Mouse (Mus musculus) frontal cortex, adult 2 months (tissue): Measurements from ENCODE around the gene Zfp57. TPM values are rescaled to one million over a fixed set of nuclear protein-coding genes. Genes with fewer than 3 reads are reported as not detected.
A peak's percentile ranks its signal among the peaks of the same experiment; 100 is the strongest.
"Not testable (repeated sequence)": the region's sequence is repeated elsewhere in the genome, so short reads cannot be mapped to it uniquely, and the experiment has no call there.

Source experiments
- DNase-seq, 2 experiments: peaks; one replicate each; pipeline ENCODE4 v3.0.0; 2022; ENCODE audit warnings: low spot score in 1 of 2; ENCODE audit errors: extremely low spot score in 1 of 2
- polyA plus RNA-seq: library from polyadenylated mRNA; depleted of rRNA; stranded (reverse); fragments of >200 nt; gene quantifications from 2 replicates; pipeline ENCODE4 v1.2.3, GENCODE M21; 2012; rRNA removed

The Zfp57 gene
- 30.3 and 40.6 TPM in 2 replicates for polyA plus RNA-seq

DNA sequence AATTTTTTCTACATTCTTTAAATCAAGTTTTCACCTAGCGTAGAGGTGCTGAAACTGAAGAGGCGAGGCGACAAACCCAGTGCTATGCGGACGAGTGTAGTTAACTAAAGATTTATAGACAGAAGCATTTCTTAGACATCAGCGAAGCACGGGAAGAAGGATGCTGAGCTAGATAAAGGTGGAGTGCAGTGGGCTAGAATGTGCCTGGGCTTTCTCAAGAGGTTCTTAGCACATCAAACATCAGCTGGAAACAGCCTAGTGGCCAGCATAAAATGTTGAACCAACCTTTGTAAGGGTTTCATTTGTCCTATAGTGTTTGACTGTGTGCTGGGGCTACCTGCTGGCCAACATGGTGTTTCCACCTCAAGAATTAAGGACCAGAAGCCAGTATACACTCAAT is at the start of gene Zfp57:
Gene Zfp57 (plus strand): TSS at position 301 of the 400 bp plus-strand sequence.
- no peak for DNase-seq

GRCm38 (mm10) chr17:36952631-36953030 is 48.3 kb upstream of the Zfp57 start:
- DNase-seq, result no peak

DNA sequence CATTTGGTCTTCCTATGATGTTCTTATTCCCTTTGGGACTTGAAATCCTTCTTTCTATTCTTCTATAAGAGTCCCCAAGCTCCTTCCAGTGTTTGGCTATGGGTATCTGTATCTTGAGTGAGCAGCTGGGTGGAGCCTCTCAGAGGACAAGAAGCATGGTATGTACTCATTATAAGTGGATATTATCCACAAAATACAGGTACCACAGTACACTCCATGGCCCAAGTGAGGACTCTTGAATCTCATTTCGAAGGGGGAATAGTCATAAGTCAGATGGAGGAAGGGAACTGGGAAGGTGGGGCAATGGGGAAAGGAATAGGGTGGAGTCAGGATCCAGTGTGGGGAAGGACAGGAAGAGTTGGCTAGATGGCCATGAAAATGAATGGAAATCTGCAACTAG is 47.9 kb upstream of the Zfp57 start:
- no peak for DNase-seq

GRCm38 (mm10) chr17:36957999-36958743 is 42.8 kb upstream of the Zfp57 start, which contains the start of the genes Znrd1 and Znrd1as:
Znrd1 (minus strand) TSS chr17:36958559.
Znrd1as (plus strand) TSS chr17:36958592.
- peak; percentile 94 to 98 for DNase-seq

DNA sequence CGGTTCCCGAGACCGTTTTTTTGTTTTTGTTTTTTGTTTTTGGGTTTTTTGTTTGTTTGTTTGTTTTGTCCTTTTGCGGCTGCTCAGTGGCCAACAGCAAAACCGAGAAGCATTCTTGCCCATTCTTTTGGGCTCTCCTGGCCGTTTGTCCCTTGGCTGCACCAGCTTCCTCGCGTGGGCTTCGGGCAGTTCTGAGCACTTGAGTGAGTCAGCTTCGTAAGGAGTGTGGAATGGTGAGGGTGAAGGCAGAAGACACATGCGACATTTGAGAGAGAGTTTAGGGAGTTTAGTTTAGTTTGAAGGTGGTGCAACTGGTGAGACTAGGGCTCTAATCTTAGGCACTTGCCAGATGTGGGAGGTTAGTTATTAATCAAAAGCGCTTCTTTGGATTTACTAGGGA is 42.1 kb upstream of the Zfp57 start:
- no peak for DNase-seq

DNA sequence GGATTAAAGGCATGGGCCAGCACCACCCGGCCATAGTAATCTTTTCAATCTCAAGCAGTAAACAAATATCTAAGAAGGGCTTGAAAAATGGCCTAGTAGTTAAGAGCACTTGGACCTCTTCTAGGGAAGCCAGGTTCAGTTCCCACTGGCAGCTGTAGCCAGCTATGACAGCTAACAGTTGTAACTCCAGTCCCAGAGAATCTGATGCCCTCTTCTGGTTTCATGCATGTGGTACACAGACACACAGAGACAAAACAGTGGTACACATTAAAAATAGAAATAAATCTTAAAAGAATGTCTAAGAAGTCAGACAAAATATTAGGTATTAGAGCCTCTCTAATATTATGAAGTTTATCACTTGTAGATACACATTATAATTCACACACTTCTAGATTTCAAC is 39.8 kb upstream of the Zfp57 start:
- DNase-seq, result no peak

- DNase-seq, result no peak
Measured at GRCm38 (mm10) chr17:36966875-36967274, 34.1 kb upstream of the Zfp57 start.

GRCm38 (mm10) chr17:36970316-36970890 is 30.6 kb upstream of the Zfp57 start:
- no peak for DNase-seq

DNA sequence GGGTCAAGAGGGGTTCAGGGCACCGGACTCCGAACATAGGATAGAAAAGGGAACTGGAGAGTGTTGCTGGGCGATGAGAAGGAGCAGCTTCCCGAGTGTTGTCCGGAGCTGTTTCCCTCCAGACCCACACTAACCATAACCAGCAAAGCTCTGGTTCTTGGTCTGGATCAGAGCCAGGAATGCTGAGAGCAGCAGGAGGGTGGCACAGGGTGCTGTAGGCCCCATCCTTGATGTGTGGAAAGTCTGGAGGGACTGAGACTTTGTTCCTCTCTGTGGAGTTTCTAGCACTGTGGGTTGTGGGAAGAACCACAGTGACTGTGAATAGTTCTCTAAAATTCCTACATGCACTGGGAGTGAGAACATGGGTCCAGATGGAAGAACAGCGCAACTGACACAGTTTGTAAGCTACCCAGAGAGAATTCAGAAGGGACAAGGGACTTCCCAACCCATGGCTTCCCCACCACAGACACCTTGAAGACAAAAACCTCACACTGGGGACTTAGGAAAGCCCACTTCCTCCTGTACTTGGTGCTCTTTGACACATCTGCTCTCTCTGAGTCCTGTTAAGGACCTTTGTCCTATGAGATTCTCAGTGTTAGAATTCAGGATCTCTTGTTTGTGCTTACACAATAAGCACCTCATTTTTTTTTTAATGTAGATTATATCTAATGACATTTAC is 29.7 kb upstream of the Zfp57 start:
- DNase-seq, result no peak

DNA sequence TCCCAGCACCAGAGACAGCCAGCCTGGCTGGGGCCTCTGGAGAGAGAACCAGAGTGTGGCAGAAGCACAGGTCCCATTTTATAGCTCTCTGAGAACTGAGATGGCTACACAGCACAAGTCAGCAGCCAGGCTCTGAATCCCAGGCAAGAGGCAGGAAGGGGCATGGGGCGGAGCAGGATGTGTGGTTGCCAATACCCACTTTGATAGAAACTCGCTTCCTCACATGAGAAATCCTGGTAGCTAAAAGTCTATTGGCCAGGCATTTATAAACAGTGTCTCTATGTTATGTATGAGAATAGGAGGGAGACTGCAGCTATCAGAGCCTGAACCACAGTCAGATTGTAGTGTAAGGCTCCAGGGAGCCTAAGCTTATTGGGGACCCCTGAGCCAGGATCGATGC is 28.2 kb upstream of the Zfp57 start:
- DNase-seq, result no peak

DNA sequence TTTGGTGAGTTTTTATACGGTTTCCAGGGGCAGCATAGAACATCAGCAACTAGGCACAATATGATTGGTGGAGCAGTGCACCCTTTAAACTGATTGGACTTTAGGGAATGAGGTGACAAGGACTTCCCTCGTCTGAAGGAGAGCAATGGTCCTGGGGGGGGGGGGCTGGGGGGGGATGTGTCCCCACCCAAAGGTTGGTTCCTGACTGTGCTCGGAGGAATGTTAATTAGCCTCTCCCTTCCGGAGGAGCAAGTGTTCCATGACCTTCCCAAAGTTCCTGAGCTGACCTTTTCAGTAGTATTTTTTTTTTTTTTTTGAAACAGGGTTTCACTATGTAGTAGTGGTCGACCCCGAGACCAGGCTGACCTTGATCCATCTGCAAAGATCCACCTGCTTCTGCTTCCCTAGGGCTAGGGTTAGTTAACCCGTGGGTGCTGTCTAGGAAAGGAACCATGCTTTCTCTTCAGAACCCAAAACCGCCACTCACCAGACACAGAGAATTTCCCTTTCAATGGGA is 27.6 kb upstream of the Zfp57 start:
- DNase-seq, result no peak

GRCm38 (mm10) chr17:36981221-36981813 is 19.6 kb upstream of the Zfp57 start, which contains the start of gene 2410137M14Rik:
2410137M14Rik (minus strand) TSS chr17:36981237.
- peak; percentile 22 to 52 for DNase-seq

DNA sequence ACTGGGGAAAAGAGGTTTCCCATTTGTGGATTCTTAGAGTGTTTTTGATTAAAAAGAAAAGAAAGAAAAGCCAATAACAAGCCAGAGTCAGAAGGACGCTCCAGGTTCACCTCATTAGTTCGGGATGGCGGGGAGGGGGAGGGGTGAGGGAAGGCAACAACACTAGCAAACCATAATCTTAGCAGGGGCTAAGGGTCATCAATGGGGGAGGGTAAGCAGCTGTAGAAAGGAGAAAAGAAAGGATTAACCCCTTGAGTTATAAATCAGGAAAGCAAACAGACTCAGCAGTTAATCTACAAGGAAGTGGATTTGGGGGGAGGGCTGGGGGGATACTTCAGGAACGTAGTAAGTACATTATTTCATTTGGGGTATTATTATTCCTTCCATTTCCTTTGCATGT is 19.1 kb upstream of the Zfp57 start:
- DNase-seq, result no peak

GRCm38 (mm10) chr17:36982253-36983155 is 18.5 kb upstream of the Zfp57 start:
- no peak for DNase-seq

DNA sequence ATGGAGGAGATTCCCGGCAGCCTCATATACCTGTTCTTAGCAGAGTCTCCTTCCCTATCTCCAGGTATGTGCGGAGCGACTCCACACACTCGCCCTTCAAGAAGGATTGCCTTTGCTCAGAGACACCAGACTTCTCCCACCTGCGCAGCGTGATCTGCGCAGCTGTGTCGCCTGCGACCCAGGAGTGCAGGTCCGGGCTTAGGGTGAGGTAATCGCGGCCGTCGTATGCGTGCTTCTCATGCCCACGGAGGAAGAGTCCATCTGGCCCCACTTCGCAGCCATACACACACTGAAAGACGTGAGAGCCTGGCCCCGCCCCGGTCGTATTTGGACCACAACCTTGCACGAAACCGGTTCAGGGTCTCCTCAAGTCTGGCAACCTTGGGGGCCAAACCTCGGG is 12.5 kb upstream of the Zfp57 start:
- no peak for DNase-seq

GRCm38 (mm10) chr17:36989437-36989836 is 11.5 kb upstream of the Zfp57 start, which contains the start of gene H2-M5:
H2-M5 (minus strand) TSS chr17:36989537.
- no peak for DNase-seq

DNA sequence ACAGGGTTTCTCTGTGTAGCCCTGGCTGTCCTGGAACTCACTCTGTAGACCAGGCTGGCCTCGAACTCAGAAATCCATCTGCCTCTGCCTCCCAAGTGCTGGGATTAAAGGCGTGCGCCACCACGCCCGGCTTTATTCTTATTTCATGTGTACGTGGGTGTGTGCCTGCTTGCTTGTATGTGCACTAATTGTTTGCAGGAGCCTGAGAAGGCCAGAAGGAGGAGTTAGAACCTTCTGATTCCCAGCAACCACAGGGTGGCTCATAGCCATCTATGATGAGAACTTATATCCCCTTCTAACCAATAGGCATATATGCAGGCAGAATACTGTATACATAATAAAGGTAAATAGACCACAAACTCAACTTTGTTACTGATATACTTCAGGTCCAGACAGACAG is 10.3 kb upstream of the Zfp57 start:
- not testable (repeated sequence) for DNase-seq

- DNase-seq, result no peak
Measured at GRCm38 (mm10) chr17:36992336-36993104, 8.4 kb upstream of the Zfp57 start.

GRCm38 (mm10) chr17:36993770-36994325 is 7.1 kb upstream of the Zfp57 start:
- DNase-seq, result no peak
